Mouse (Mus musculus) E14TG2a.4 (cell line): Measurements from ENCODE around the gene Clpx.
"Not testable (repeated sequence)": the region's sequence is repeated elsewhere in the genome, so short reads cannot be mapped to it uniquely, and the experiment has no call there.

Experiments
- H3K27me3 ChIP-seq: 2 replicates; pipeline ENCODE4 v1.6.1; 2014; ENCODE audit warnings: low read length, control low read depth; ENCODE audit not compliant: insufficient read depth
- H3K36me3 ChIP-seq: 2 replicates; pipeline ENCODE4 v1.6.1; 2014; ENCODE audit warnings: low read length, control low read depth; ENCODE audit not compliant: insufficient read depth
- H3K4me1 ChIP-seq: replicated peaks from 2 replicates; pipeline ENCODE4 v1.6.1; 2014; ENCODE audit warnings: low read depth, low read length, control low read depth
- H3K4me3 ChIP-seq: replicated peaks from 2 replicates; pipeline ENCODE4 v1.5.1; 2014; ENCODE audit warnings: mild to moderate bottlenecking, low read length
- H3K9me3 ChIP-seq: 2 replicates; pipeline ENCODE4 v1.6.1; 2014; ENCODE audit warnings: low read length, control low read depth
- CTCF ChIP-seq: conservative IDR thresholded peaks from 2 replicates; pipeline ENCODE4 v1.5.1; 2014; ENCODE audit warnings: low read length
- NANOG ChIP-seq: IDR thresholded peaks from 2 replicates; pipeline ENCODE4 v1.6.1; 2014; ENCODE audit warnings: borderline replicate concordance, low read length, mixed read lengths
- POU5F1 ChIP-seq: IDR thresholded peaks from 2 replicates; pipeline ENCODE4 v1.6.1; 2014; ENCODE audit warnings: low read length, borderline replicate concordance

Gene Clpx

DNA sequence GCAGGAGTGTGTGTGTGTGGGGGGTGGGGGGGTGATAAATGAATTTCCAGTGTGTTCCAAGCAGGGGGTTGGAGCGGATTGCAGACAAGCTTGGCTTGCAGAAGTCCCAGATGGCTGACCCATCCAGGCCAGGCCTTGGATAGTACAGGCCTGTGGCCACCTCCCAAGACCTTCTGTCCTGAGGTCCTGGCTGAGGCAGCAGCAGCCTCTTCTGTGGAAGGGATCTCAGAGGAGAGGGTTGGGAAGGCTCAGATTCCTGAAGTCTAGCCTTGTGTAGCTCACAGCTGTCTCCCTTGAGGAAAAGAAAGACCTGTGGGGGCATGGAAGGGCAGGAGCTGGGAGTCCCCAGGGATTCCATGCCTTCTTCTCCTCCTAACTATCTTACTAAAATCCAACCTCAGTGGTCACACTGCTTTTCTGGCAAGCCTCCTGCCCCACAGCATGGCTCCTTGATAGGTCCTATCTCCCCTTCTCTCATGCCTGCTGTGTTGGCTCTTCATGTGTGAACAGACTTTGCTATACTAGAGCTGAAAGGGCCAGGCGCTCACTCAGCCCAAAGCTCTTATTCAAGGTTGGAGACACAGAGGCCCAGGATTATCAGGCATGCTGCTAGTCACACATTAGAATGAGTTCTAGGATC is 32.3 kb upstream of the Clpx start:
- TF ChIP-seq POU5F1 (no peak), NANOG (no peak), CTCF (no peak)
- H3K27me3 ChIP-seq = peaks cover 22% of the 10 kb centered on the region

DNA sequence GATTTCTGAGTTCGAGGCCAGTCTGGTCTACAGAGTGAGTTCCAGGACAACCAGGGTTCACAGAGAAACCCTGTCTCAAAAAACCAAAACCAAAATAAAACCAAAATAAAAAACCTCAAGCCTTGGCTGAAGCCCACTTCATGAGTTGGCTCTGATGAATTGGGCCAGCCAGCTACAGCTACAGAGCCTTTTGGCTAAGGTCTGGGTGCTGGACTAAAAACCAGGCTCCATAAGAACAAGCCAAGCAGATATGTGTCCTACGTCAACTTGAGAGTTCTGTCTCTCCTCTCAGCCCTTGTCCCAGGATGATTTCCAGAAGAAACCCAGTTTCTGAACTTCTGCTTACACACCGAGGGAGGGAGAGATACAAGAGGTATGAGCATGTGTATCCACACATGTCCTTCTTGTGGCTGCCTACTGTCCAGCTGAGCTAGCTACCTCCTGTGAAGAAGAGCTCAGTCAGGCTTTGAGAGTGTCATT is 31.4 kb upstream of the Clpx start:
- peaks cover 25% of the 10 kb centered on the region for H3K4me1 ChIP-seq
- no peak overlapping the region for H3K4me3 ChIP-seq
- TF ChIP-seq NANOG (no peak), CTCF (no peak), POU5F1 (no peak)
- peaks cover 22% of the 10 kb centered on the region for H3K27me3 ChIP-seq
- no peaks in the 10 kb centered on the region for H3K9me3 ChIP-seq
- no peaks in the 10 kb centered on the region for H3K36me3 ChIP-seq

More for the DNA sequence above, 32.3 kb upstream of the Clpx start:
- Histone ChIP-seq H3K4me1 (peaks cover 29% of the 10 kb centered on the region), H3K4me3 (no peak overlapping the region), H3K9me3 (no peaks in the 10 kb centered on the region), H3K36me3 (no peaks in the 10 kb centered on the region)

GRCm38 (mm10) chr9:65264959-65265358 is 29.1 kb upstream of the Clpx start, which contains the start of gene Cilp:
Gene Cilp, plus strand, starts transcription at chr9:65265180.
- Histone ChIP-seq H3K4me1 (peaks cover 11% of the 10 kb centered on the region), H3K4me3 (no peak within 1 kb of the TSS), H3K36me3 (no peaks in the 10 kb centered on the region), H3K27me3 (peaks cover 10% of the 10 kb centered on the region; the same call in 1 of the 2 replicates), H3K9me3 (no peaks in the 10 kb centered on the region)
- no peak for TF ChIP-seq NANOG
- no peak for TF ChIP-seq POU5F1
- no peak for TF ChIP-seq CTCF

- no peak overlapping the region for H3K4me3 ChIP-seq
Observed at GRCm38 (mm10) chr9:65267742-65268515, 26.1 kb upstream of the Clpx start.

DNA sequence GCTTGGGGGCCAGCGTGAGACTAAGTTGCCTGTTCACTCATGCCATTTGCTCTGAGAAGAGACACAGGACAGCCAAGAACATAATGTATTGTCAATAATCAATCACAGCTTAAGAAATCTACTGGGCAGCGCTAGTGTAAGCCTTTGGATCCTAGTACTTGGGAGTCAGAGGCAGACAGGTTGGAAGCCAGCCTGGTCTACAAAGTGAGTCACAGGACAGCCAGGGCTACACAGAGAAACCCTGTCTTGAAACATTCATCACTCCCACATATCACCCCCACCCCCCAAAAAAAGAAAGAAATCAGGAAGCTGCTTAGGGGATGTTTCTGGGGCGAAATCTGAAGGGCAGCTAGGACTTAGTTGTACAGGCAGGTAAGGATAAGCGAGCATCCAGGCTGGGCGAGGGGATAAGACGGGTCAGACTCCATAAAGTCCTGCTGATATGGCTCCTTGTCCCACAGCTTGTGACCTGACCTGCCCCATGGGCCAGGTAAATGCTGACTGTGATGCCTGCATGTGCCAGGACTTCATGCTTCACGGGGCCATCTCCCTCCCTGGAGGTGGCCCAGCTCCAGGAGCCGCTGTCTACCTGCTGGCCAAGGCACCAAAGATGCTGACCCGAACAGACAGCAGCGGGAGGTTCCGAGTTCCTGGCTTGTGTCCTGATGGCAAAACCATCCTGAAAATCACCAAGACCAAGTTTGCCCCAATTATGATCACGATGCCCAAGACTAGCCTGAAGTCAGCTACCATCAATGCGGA is 20.8 kb upstream of the Clpx start:
- Histone ChIP-seq H3K9me3 (no peaks in the 10 kb centered on the region), H3K4me3 (no peak overlapping the region), H3K27me3 (peaks cover 3% of the 10 kb centered on the region; the same call in 1 of the 2 replicates), H3K36me3 (no peaks in the 10 kb centered on the region), H3K4me1 (peaks cover 17% of the 10 kb centered on the region)
- TF ChIP-seq POU5F1 (no peak), NANOG (no peak), CTCF (no peak)

More at GRCm38 (mm10) chr9:65267742-65268515, 26.1 kb upstream of the Clpx start:
- Histone ChIP-seq H3K27me3 (peaks cover 10% of the 10 kb centered on the region; the same call in 1 of the 2 replicates), H3K36me3 (no peaks in the 10 kb centered on the region), H3K9me3 (no peaks in the 10 kb centered on the region), H3K4me1 (peaks cover 11% of the 10 kb centered on the region)
- TF ChIP-seq NANOG = no peak
- TF ChIP-seq CTCF = no peak

- no peak for TF ChIP-seq CTCF
- TF ChIP-seq POU5F1 = no peak
- no peak for TF ChIP-seq NANOG
- Histone ChIP-seq H3K36me3 (no peaks in the 10 kb centered on the region), H3K4me3 (no peak overlapping the region), H3K9me3 (no peaks in the 10 kb centered on the region), H3K4me1 (peaks cover 17% of the 10 kb centered on the region), H3K27me3 (peaks cover 3% of the 10 kb centered on the region; the same call in 1 of the 2 replicates)
Observed at GRCm38 (mm10) chr9:65273873-65274272, 20.2 kb upstream of the Clpx start.

- H3K36me3 ChIP-seq, H3K9me3 ChIP-seq: not testable (repeated sequence)
Observed at GRCm38 (mm10) chr9:65274851-65275250, 19.2 kb upstream of the Clpx start.

GRCm38 (mm10) chr9:65275810-65276530 is 18.1 kb upstream of the Clpx start:
- TF ChIP-seq NANOG (no peak), CTCF (no peak), POU5F1 (no peak)
- H3K4me3 ChIP-seq = no peak overlapping the region
- no peaks in the 10 kb centered on the region for H3K9me3 ChIP-seq
- peaks cover 17% of the 10 kb centered on the region for H3K4me1 ChIP-seq
- H3K36me3 ChIP-seq = no peaks in the 10 kb centered on the region
- peaks cover 3% of the 10 kb centered on the region; the same call in 1 of the 2 replicates for H3K27me3 ChIP-seq

More at GRCm38 (mm10) chr9:65274851-65275250, 19.2 kb upstream of the Clpx start:
- not testable (repeated sequence) for H3K27me3 ChIP-seq, H3K4me3 ChIP-seq
- H3K4me1 ChIP-seq = peaks cover 17% of the 10 kb centered on the region
